Mouse (Mus musculus): ENCODE results near the gene Pnliprp1. TPM values are rescaled to one million over a fixed set of nuclear protein-coding genes. Genes with fewer than 3 reads are reported as not detected.

Pnliprp1 gene
- polyA plus RNA-seq, 1 experiment from 2014 or later = 79.9 TPM

DNA sequence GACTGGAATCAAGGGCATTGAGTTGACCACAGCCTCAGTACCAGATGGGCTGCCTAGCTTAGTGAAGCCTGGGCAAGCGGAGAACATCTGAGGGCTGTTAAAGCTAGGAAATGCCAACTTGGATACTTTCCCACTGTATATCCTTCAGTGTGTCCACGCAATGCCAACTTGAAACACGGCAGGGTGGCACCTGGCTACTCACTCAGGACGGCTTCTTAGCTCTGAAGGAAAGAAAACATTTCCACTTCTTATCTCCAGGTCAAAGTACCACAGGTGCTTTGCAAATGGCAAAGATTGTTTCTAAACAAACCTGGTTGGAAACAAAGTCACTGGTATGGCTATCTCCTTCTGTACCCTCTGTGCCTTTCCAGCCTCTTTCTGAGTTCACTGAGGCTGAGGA lies 30.2 kb downstream of the Pnliprp1 start:
- no peak for ATAC-seq (ENCODE audit: low read depth)
- no peak overlapping the region for H3K4me3 ChIP-seq (ENCODE audit: low read depth, low read length)
- no peaks in the 10 kb centered on the region for H3K27me3 ChIP-seq (ENCODE audit: control insufficient read depth, insufficient read depth, low read depth, low read length)
- H3K27ac ChIP-seq (ENCODE audit: low read length) = no peak overlapping the region
- H3K9ac ChIP-seq (ENCODE audit: low read depth, low read length) = no peak overlapping the region
- WGBS (ENCODE audit: insufficient replicate concordance) = 65% methylated on average over 4 of the region's 4 CpGs
- no peaks in the 10 kb centered on the region for H3K9me3 ChIP-seq (replicated peaks; ENCODE audit: control insufficient read depth, low read length)
- H3K4me2 ChIP-seq (ENCODE audit: low read depth, low read length) = no peak overlapping the region
- H3K36me3 ChIP-seq (ENCODE audit: control insufficient read depth, insufficient read depth) = no peaks in the 10 kb centered on the region
- no peaks in the 10 kb centered on the region for H3K4me1 ChIP-seq (ENCODE audit: control insufficient read depth, low read depth, low read length)

DNA sequence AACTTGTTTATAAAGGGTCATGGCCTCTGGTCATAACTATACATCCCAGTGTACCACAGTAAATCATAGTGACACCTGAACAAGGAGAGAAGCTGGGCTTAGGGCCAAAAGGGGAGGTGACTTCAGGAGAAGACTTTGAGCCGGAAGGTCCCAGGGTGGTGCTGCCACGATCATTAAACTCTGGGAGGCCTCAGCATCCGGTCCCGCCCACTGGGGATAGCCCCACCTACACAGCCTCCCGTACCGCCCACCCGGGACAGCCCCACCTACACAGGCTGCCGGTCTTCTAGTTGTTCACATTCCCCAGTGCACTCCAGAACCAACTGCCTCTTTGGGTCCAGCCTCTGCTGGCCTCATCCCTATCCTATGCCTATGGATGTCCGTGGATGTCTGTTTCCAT lies 30.7 kb downstream of the Pnliprp1 start, which contains the start of gene Pnliprp2:
Pnliprp2 (plus strand) TSS at position 297 of the 400 bp plus-strand sequence.
- ATAC-seq (ENCODE audit: low read depth) = peak; percentile 67
- Histone ChIP-seq H3K27ac (ENCODE audit: low read length) (no peak within 1 kb of the TSS), H3K36me3 (ENCODE audit: control insufficient read depth, insufficient read depth) (no peaks in the 10 kb centered on the region), H3K4me2 (ENCODE audit: low read depth, low read length) (no peak within 1 kb of the TSS), H3K4me3 (ENCODE audit: low read depth, low read length) (no peak within 1 kb of the TSS), H3K9me3 (replicated peaks; ENCODE audit: control insufficient read depth, low read length) (no peaks in the 10 kb centered on the region), H3K9ac (ENCODE audit: low read depth, low read length) (no peak within 1 kb of the TSS), H3K4me1 (ENCODE audit: control insufficient read depth, low read depth, low read length) (no peaks in the 10 kb centered on the region), H3K27me3 (ENCODE audit: control insufficient read depth, insufficient read depth, low read depth, low read length) (no peaks in the 10 kb centered on the region)
- 39% methylated on average over 9 of the region's 9 CpGs for WGBS (ENCODE audit: insufficient replicate concordance)

DNA sequence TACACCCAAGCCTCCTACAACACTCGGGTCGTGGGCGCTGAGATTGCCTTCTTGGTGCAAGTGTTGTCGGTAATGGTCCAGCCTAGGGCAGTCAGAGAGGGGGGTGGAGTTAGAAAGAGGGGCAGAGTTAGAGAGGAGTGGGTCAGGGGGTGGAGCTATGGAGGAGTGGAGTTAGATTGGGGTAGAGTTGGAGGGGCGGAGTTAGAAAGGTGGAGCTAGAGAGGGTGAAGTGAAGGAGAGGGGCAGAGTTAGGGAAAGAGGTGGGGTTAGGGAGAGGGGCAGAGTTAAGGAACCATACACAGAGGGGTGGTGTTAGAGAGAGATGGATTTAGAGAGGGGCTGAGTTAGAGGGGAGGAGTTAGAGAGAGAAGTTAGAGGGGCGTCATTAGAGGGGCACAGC lies 33.6 kb downstream of the Pnliprp1 start:
- WGBS (ENCODE audit: insufficient replicate concordance) = 15% methylated on average over 6 of the region's 6 CpGs
- Histone ChIP-seq H3K4me2 (ENCODE audit: low read depth, low read length) (no peak overlapping the region), H3K9ac (ENCODE audit: low read depth, low read length) (no peak overlapping the region), H3K27me3 (ENCODE audit: control insufficient read depth, insufficient read depth, low read depth, low read length) (no peaks in the 10 kb centered on the region), H3K36me3 (ENCODE audit: control insufficient read depth, insufficient read depth) (no peaks in the 10 kb centered on the region), H3K4me3 (ENCODE audit: low read depth, low read length) (no peak overlapping the region), H3K4me1 (ENCODE audit: control insufficient read depth, low read depth, low read length) (no peaks in the 10 kb centered on the region), H3K27ac (ENCODE audit: low read length) (no peak overlapping the region), H3K9me3 (replicated peaks; ENCODE audit: control insufficient read depth, low read length) (no peaks in the 10 kb centered on the region)
- ATAC-seq (ENCODE audit: low read depth) = no peak

DNA sequence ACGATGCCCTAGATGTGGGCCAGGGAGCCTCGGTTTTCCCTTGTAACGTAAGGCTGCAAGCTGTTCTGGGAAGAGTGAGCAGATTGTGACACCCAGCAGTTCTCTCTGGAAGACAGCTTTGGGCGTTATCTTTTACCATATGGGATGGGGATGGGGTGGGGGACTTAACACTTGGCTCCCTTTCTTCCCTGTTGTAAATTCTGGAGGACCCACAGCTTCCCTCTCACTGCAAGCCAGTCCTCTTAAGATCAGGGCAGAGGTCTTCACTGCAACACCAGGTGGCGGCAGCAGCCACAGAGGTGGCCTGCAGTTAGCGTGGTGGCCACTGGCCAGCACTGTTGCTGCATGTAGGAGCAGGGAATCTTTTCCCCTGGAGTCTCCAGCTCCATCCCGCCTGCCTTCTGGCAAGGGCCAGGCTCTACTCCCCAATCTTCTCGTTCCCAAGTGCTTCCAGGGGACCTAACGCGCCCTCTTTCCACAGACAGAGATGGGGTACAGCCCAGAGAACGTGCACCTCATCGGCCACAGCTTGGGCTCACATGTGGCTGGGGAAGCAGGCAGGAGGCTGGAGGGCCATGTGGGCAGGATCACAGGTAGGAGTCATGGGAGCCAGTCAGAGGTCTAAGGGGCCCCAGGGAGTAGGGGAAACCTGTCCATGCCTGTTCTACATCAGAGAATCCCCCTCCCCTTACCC lies 34.3 kb downstream of the Pnliprp1 start:
- Histone ChIP-seq H3K36me3 (ENCODE audit: control insufficient read depth, insufficient read depth) (no peaks in the 10 kb centered on the region), H3K9ac (ENCODE audit: low read depth, low read length) (no peak overlapping the region), H3K4me1 (ENCODE audit: control insufficient read depth, low read depth, low read length) (no peaks in the 10 kb centered on the region), H3K27ac (ENCODE audit: low read length) (no peak overlapping the region), H3K27me3 (ENCODE audit: control insufficient read depth, insufficient read depth, low read depth, low read length) (no peaks in the 10 kb centered on the region), H3K9me3 (replicated peaks; ENCODE audit: control insufficient read depth, low read length) (no peaks in the 10 kb centered on the region), H3K4me3 (ENCODE audit: low read depth, low read length) (no peak overlapping the region), H3K4me2 (ENCODE audit: low read depth, low read length) (no peak overlapping the region)
- no peak for ATAC-seq (ENCODE audit: low read depth)
- WGBS (ENCODE audit: insufficient replicate concordance) = 6% methylated on average over 12 of the region's 12 CpGs

DNA sequence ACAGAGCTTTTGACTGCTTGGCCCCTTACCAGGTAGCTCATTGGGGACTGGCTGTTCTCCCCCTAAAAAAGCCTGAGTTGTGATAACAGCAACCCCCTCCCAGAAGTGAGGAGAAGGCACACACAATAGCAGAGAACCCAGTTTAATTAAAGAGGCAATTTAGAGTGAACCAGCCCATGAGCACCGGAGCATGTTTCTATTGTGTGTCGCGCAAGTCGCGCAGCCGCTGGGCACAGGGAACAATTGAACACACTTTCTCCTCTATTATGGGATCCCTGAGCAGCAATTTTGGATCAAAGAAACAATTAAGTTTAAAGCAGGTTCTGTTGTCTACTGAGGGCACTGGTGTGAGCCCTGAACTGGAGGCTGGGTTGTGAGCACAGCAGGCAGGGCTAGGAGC lies 38.6 kb downstream of the Pnliprp1 start:
- Histone ChIP-seq H3K4me2 (ENCODE audit: low read depth, low read length) (no peak overlapping the region), H3K4me1 (ENCODE audit: control insufficient read depth, low read depth, low read length) (no peaks in the 10 kb centered on the region), H3K9ac (ENCODE audit: low read depth, low read length) (no peak overlapping the region), H3K36me3 (ENCODE audit: control insufficient read depth, insufficient read depth) (no peaks in the 10 kb centered on the region), H3K27ac (ENCODE audit: low read length) (no peak overlapping the region), H3K27me3 (ENCODE audit: control insufficient read depth, insufficient read depth, low read depth, low read length) (no peaks in the 10 kb centered on the region), H3K4me3 (ENCODE audit: low read depth, low read length) (no peak overlapping the region), H3K9me3 (replicated peaks; ENCODE audit: control insufficient read depth, low read length) (no peaks in the 10 kb centered on the region)
- WGBS (ENCODE audit: insufficient replicate concordance) = 88% methylated on average over 6 of the region's 6 CpGs
- no peak for ATAC-seq (ENCODE audit: low read depth)

DNA sequence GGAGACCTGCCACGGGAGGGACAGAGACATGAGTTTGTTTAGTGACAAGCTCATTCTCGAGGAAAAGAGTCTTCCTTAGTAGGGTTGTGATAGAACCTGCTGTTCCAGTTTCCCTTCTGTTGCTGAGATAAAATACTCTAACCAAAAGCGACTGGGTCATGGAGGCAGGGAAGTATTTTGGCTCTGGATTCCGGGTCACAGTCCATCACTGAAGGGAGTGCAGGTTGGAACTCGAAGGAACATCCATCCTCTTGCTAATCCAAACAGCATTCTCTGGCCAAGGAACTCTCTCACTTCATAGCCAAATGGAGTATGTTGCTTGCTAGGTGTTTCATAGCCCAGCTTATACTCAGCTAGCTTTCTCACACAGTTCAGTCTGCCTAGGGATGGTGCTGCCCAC lies 47.8 kb downstream of the Pnliprp1 start:
- H3K9ac ChIP-seq (ENCODE audit: low read depth, low read length) = no peak overlapping the region
- H3K27me3 ChIP-seq (ENCODE audit: control insufficient read depth, insufficient read depth, low read depth, low read length) = no peaks in the 10 kb centered on the region
- no peak overlapping the region for H3K27ac ChIP-seq (ENCODE audit: low read length)
- no peaks in the 10 kb centered on the region for H3K9me3 ChIP-seq (replicated peaks; ENCODE audit: control insufficient read depth, low read length)
- no peak overlapping the region for H3K4me3 ChIP-seq (ENCODE audit: low read depth, low read length)
- WGBS (ENCODE audit: insufficient replicate concordance) = 46% methylated on average over 5 of the region's 5 CpGs
- no peaks in the 10 kb centered on the region for H3K36me3 ChIP-seq (ENCODE audit: control insufficient read depth, insufficient read depth)
- H3K4me1 ChIP-seq (ENCODE audit: control insufficient read depth, low read depth, low read length) = no peaks in the 10 kb centered on the region
- ATAC-seq (ENCODE audit: low read depth) = no peak
- no peak overlapping the region for H3K4me2 ChIP-seq (ENCODE audit: low read depth, low read length)

DNA sequence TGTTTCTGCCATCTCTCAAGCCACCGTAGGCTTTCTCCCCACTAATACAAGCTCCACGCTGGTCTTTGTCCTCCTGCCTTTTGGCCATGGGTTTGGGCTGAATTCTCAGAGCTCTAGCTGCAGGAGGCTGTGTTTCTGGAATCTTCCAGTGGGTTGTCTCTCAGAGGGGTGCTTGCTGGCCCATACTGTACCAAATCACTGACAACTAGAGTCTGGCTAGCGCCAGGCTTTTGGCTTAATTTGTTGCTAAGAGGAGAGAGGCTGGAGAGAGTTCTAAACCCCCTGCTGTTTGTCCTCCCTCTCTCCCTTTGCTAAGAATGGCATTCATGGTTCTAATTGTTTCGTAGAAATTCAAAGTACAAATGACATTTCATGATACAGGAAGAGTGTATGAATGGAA lies 52.9 kb downstream of the Pnliprp1 start:
- ATAC-seq (ENCODE audit: low read depth) = no peak
- WGBS (ENCODE audit: insufficient replicate concordance) = 57% methylated on average over 4 of the region's 4 CpGs
- no peak overlapping the region for H3K27ac ChIP-seq (ENCODE audit: low read length)

DNA sequence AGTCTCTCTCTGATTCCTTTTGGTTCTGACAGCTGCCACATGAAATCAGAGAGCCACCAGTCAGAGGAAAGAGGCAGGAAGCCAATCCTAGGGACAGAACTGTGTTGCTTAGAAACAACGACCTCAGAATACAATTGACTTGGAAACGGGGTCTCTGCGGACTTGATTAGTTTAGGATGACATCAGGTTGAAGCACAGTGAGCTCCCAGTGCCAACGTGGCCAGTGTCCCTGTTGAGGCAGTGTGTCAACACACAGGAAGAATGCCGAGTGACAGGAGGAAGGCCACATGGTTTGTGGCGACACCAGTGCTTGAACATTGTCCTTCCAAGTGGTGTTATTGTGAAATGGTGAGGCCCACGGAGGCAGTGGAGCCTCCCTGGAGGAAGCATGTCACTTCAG lies 55.3 kb downstream of the Pnliprp1 start:
- ATAC-seq (ENCODE audit: low read depth) = 0 out of 2 replicates have a peak, but pooled peaks have one; percentile 19
- no peak overlapping the region for H3K9ac ChIP-seq (ENCODE audit: low read depth, low read length)
- no peaks in the 10 kb centered on the region for H3K36me3 ChIP-seq (ENCODE audit: control insufficient read depth, insufficient read depth)
- H3K9me3 ChIP-seq (replicated peaks; ENCODE audit: control insufficient read depth, low read length) = no peaks in the 10 kb centered on the region
- H3K27me3 ChIP-seq (ENCODE audit: control insufficient read depth, insufficient read depth, low read depth, low read length) = no peaks in the 10 kb centered on the region
- H3K27ac ChIP-seq (ENCODE audit: low read length) = no peak overlapping the region
- H3K4me1 ChIP-seq (ENCODE audit: control insufficient read depth, low read depth, low read length) = no peaks in the 10 kb centered on the region
- no peak overlapping the region for H3K4me2 ChIP-seq (ENCODE audit: low read depth, low read length)
- WGBS (ENCODE audit: insufficient replicate concordance) = 18% methylated on average over 7 of the region's 7 CpGs
- no peak overlapping the region for H3K4me3 ChIP-seq (ENCODE audit: low read depth, low read length)

More for the DNA sequence above, 52.9 kb downstream of the Pnliprp1 start:
- Histone ChIP-seq H3K4me2 (ENCODE audit: low read depth, low read length) (no peak overlapping the region), H3K36me3 (ENCODE audit: control insufficient read depth, insufficient read depth) (no peaks in the 10 kb centered on the region), H3K9me3 (replicated peaks; ENCODE audit: control insufficient read depth, low read length) (no peaks in the 10 kb centered on the region), H3K27me3 (ENCODE audit: control insufficient read depth, insufficient read depth, low read depth, low read length) (no peaks in the 10 kb centered on the region), H3K4me1 (ENCODE audit: control insufficient read depth, low read depth, low read length) (no peaks in the 10 kb centered on the region), H3K4me3 (ENCODE audit: low read depth, low read length) (no peak overlapping the region), H3K9ac (ENCODE audit: low read depth, low read length) (no peak overlapping the region)

DNA sequence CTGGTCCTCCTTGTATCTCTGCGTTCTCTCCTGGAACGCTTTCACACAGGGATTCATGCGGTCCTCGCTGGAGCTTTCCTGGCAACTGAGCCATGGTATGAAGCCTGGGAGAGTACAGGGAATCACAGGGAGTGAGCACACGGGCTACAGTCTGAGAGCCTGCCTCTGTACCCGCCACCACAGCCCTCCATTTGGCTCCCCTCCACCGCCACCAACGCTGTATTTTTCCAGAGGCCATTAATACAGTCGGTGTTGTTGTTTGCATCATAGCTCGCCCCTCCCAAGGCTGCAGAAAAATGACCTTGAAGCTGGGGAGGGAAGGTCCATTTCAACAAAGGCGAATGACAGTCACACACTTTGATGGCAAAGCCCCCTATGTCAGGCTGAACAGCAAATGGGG lies 60.5 kb downstream of the Pnliprp1 start:
- Histone ChIP-seq H3K9me3 (replicated peaks; ENCODE audit: control insufficient read depth, low read length) (no peaks in the 10 kb centered on the region), H3K4me1 (ENCODE audit: control insufficient read depth, low read depth, low read length) (no peaks in the 10 kb centered on the region), H3K36me3 (ENCODE audit: control insufficient read depth, insufficient read depth) (no peaks in the 10 kb centered on the region), H3K27ac (ENCODE audit: low read length) (no peak overlapping the region), H3K27me3 (ENCODE audit: control insufficient read depth, insufficient read depth, low read depth, low read length) (no peaks in the 10 kb centered on the region), H3K4me2 (ENCODE audit: low read depth, low read length) (no peak overlapping the region), H3K9ac (ENCODE audit: low read depth, low read length) (no peak overlapping the region), H3K4me3 (ENCODE audit: low read depth, low read length) (no peak overlapping the region)
- 58% methylated on average over 11 of the region's 11 CpGs for whole genome bisulfite sequencing (ENCODE audit: insufficient replicate concordance)
- ATAC-seq (ENCODE audit: low read depth) = no peak
